Mouse (Mus musculus) intestine, embryonic 16.5 days (tissue): Measurements from ENCODE around the gene Msh5. TPM values are rescaled to one million over a fixed set of nuclear protein-coding genes. Genes with fewer than 3 reads are reported as not detected.

Experiments
- ATAC-seq: fragments of 200-750 bp; cut with Nextera tagmentation; 2 replicates; pipeline ENCODE4 v1.8.0; 2017; ENCODE audit warnings: moderate TSS enrichment, moderate library complexity
- H3K27ac ChIP-seq: fragments of 300-500 bp; sonication (generic); 2 replicates; pipeline ENCODE4 v1.5.1; 2014; ENCODE audit warnings: mild to moderate bottlenecking, low read length
- H3K27me3 ChIP-seq: fragments of 300-500 bp; sonication (generic); replicated peaks from 2 replicates; pipeline ENCODE4 v1.6.1; 2014; ENCODE audit warnings: low read length, control low read depth, mixed read lengths; ENCODE audit not compliant: control insufficient read depth, insufficient read depth
- H3K36me3 ChIP-seq: fragments of 300-500 bp; sonication (generic); 2 replicates; pipeline ENCODE4 v1.6.1; 2014; ENCODE audit warnings: low read length, control low read depth; ENCODE audit not compliant: control insufficient read depth, insufficient read depth
- H3K4me1 ChIP-seq: fragments of 300-500 bp; sonication (generic); 2 replicates; pipeline ENCODE4 v1.6.1; 2014; ENCODE audit warnings: low read length, control low read depth, mixed read lengths; ENCODE audit not compliant: control insufficient read depth, insufficient read depth
- H3K4me2 ChIP-seq: fragments of 300-500 bp; sonication (generic); 2 replicates; pipeline ENCODE4 v1.6.1; 2014; ENCODE audit warnings: low read depth, low read length, control low read depth
- H3K4me3 ChIP-seq: fragments of 300-500 bp; sonication (generic); 2 replicates; pipeline ENCODE4 v1.5.1; 2014; ENCODE audit warnings: mild to moderate bottlenecking, low read length
- H3K9ac ChIP-seq: fragments of 300-500 bp; sonication (generic); 2 replicates; pipeline ENCODE4 v1.6.1; 2014; ENCODE audit warnings: low read depth, low read length
- H3K9me3 ChIP-seq: fragments of 300-500 bp; sonication (generic); 2 replicates; pipeline ENCODE4 v1.6.1; 2016; ENCODE audit warnings: low read length, control low read depth; ENCODE audit not compliant: control insufficient read depth
- WGBS: fragments of 180-500 bp; shearing (Covaris S2); extraction: QIAGEN DNeasy Blood & Tissue Kit; methylation state at CpG from one replicate; pipeline ENCODE4 v1.1.7; 2014; 5-methylcytosine and 5-hydroxymethylcytosine counted together
- polyA plus RNA-seq: library from polyadenylated mRNA; unstranded; fragments of >200 nt; fragmentation: Nextera tagmentation; extraction: Ambion mirVana; gene quantifications from 2 replicates; pipeline ENCODE4 v1.2.1, GENCODE M21; 2015

Gene Msh5
- polyA plus RNA-seq, 1 experiment from 2014 or later, result 3.6 TPM

- Histone ChIP-seq H3K4me1 (peaks cover 38% of the 10 kb centered on the region), H3K27me3 (no peaks in the 10 kb centered on the region), H3K27ac (no peak overlapping the region), H3K36me3 (peaks cover 14% of the 10 kb centered on the region), H3K4me2 (peak overlapping the region; percentile 67), H3K4me3 (peak overlapping the region; percentile 72; the same call in 1 of the 2 replicates), H3K9ac (peak overlapping the region; percentile 84; the same call in 1 of the 2 replicates), H3K9me3 (no peaks in the 10 kb centered on the region)
- no peak for ATAC-seq
- WGBS, result 57% methylated on average over 22 of the region's 22 CpGs
These were observed 14.3 kb upstream of the Msh5 start for GRCm38 (mm10) chr17:35060737-35061297.

- no peak for ATAC-seq
- peak overlapping the region; percentile 84 for H3K9ac ChIP-seq
- H3K4me2 ChIP-seq, result peak overlapping the region; percentile 67
- H3K27me3 ChIP-seq, result no peaks in the 10 kb centered on the region
- peaks cover 19% of the 10 kb centered on the region for H3K36me3 ChIP-seq
- H3K27ac ChIP-seq, result no peak overlapping the region
- H3K4me3 ChIP-seq, result peak overlapping the region; percentile 72
- peaks cover 34% of the 10 kb centered on the region for H3K4me1 ChIP-seq
- no peaks in the 10 kb centered on the region for H3K9me3 ChIP-seq
- 20% methylated on average over 14 of the region's 14 CpGs for WGBS
These were observed 13.5 kb upstream of the Msh5 start for GRCm38 (mm10) chr17:35060071-35060470.

GRCm38 (mm10) chr17:35058911-35059892 lies 12.7 kb upstream of the Msh5 start, which contains the start of gene Ddah2:
Gene Ddah2, plus strand, starts transcription at chr17:35059035.
- Histone ChIP-seq H3K27ac (peak within 1 kb of the TSS; percentile 90), H3K36me3 (peaks cover 24% of the 10 kb centered on the region)
- WGBS, result under 1% methylated on average over 57 of the region's 57 CpGs

DNA sequence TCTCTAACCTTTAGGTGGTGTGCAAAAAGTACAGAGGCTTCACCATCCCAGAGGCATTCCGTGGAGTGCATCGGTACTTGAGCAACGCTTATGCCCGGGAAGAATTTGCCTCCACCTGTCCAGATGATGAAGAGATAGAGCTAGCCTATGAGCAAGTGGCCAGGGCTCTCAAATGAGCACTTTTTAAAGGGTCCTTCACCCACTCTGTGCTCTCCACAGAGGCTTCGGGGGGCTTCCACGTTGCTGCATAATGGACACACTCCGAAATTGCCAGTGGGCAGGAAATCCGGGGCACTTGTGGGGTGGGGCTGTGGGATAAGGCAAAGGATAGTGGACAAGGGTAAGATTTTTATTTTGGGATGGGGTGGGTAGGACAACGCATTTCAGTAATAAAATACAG lies 11.8 kb upstream of the Msh5 start:
- WGBS, result 48% methylated on average over 9 of the region's 9 CpGs
- Histone ChIP-seq H3K4me2 (peak overlapping the region; percentile 67; the same call in 1 of the 2 replicates), H3K9ac (0 out of 2 replicates have a peak overlapping the region, but pooled peaks have one; percentile 84), H3K27me3 (no peaks in the 10 kb centered on the region), H3K9me3 (no peaks in the 10 kb centered on the region), H3K27ac (peak overlapping the region; percentile 45; the same call in 1 of the 2 replicates), H3K36me3 (peaks cover 30% of the 10 kb centered on the region), H3K4me3 (no peak overlapping the region), H3K4me1 (peaks cover 24% of the 10 kb centered on the region)
- ATAC-seq, result no peak

More at GRCm38 (mm10) chr17:35058911-35059892, 12.7 kb upstream of the Msh5 start, which contains the start of gene Ddah2:
- Histone ChIP-seq H3K9me3 (no peaks in the 10 kb centered on the region), H3K9ac (peak within 1 kb of the TSS; percentile 84), H3K4me3 (peak within 1 kb of the TSS; percentile 72), H3K4me2 (peak within 1 kb of the TSS; percentile 67), H3K27me3 (no peaks in the 10 kb centered on the region), H3K4me1 (peaks cover 31% of the 10 kb centered on the region)
- ATAC-seq, result peak; percentile 85

- 75% methylated on average over 3 of the region's 3 CpGs for WGBS
- Histone ChIP-seq H3K4me1 (peaks cover 27% of the 10 kb centered on the region), H3K27ac (no peak overlapping the region), H3K36me3 (peaks cover 35% of the 10 kb centered on the region), H3K4me3 (no peak overlapping the region), H3K27me3 (no peaks in the 10 kb centered on the region), H3K4me2 (no peak overlapping the region), H3K9me3 (no peaks in the 10 kb centered on the region), H3K9ac (no peak overlapping the region)
- no peak for ATAC-seq
These were observed 10.5 kb upstream of the Msh5 start for GRCm38 (mm10) chr17:35057090-35057489.

DNA sequence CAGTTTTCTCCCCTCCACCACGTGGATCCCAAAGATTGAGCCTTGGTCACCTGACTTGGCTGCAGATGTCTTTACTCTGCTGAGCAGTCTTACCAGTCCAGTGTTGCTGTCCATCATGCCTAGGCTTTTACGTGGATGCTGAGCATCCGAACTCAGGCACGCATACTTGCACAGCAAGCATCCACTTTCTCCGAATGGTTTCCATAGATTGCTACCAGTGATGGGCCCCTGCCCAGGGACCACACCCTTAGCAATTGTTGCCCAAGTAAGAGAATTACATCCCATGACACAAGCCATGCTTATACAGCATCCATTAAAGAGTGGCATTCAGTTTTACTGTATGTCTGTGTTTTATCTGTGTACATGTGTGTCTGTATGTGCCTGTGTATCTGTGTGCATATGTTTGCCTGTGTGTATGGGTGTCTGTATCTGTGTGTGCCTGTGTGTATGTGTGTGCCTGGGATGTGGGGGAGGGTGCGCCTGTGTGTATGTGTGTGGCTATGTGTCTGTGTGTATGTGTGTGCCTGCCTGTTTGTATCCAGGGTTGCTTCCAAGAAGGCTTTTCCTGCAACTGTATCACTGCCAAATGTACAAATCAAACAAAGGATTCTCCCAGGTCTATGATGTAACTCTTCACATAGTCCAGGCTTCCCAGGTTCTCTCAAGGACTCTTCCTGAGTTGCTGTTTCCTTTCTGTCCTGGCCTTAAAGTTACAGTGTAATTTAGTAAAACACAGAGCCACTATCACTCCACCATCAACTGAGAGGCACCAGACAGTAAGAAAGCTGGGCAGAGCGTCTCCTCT lies 9.3 kb upstream of the Msh5 start:
- H3K27ac ChIP-seq, result no peak overlapping the region

GRCm38 (mm10) chr17:35052271-35052798 lies 5.8 kb upstream of the Msh5 start:
- Histone ChIP-seq H3K27me3 (no peaks in the 10 kb centered on the region), H3K4me2 (peak overlapping the region; percentile 87), H3K36me3 (peaks cover 30% of the 10 kb centered on the region), H3K9me3 (no peaks in the 10 kb centered on the region), H3K4me1 (peaks cover 31% of the 10 kb centered on the region), H3K9ac (peak overlapping the region; percentile 87), H3K27ac (peak overlapping the region; percentile 100), H3K4me3 (peak overlapping the region; percentile 79)
- no peak for ATAC-seq
- 75% methylated on average over 12 of the region's 12 CpGs for WGBS

More for the DNA sequence above, 9.3 kb upstream of the Msh5 start:
- H3K9ac ChIP-seq, result no peak overlapping the region
- no peak overlapping the region for H3K4me2 ChIP-seq
- peaks cover 35% of the 10 kb centered on the region for H3K36me3 ChIP-seq
- H3K9me3 ChIP-seq, result no peaks in the 10 kb centered on the region
- no peak overlapping the region for H3K4me3 ChIP-seq
- peaks cover 27% of the 10 kb centered on the region for H3K4me1 ChIP-seq
- ATAC-seq, result no peak
- no peaks in the 10 kb centered on the region for H3K27me3 ChIP-seq
- 84% methylated on average over 7 of the region's 7 CpGs for WGBS

GRCm38 (mm10) chr17:35051156-35052086 lies 4.9 kb upstream of the Msh5 start:
- H3K4me1 ChIP-seq, result peaks cover 37% of the 10 kb centered on the region
- peak; percentile 47 for ATAC-seq
- H3K9me3 ChIP-seq, result no peaks in the 10 kb centered on the region
- H3K36me3 ChIP-seq, result peaks cover 27% of the 10 kb centered on the region
- peak overlapping the region; percentile 87 for H3K4me2 ChIP-seq
- peak overlapping the region; percentile 100 for H3K27ac ChIP-seq
- H3K9ac ChIP-seq, result peak overlapping the region; percentile 87
- H3K27me3 ChIP-seq, result no peaks in the 10 kb centered on the region
- 1% methylated on average over 21 of the region's 21 CpGs for WGBS
- H3K4me3 ChIP-seq, result peak overlapping the region; percentile 79
